Mouse (Mus musculus): ENCODE data around the gene Spcs2. TPM values are rescaled to one million over a fixed set of nuclear protein-coding genes. Genes with fewer than 3 reads are reported as not detected.

The Spcs2 gene
- polyA plus RNA-seq, 1 experiment from 2014 or later: 193 TPM

DNA sequence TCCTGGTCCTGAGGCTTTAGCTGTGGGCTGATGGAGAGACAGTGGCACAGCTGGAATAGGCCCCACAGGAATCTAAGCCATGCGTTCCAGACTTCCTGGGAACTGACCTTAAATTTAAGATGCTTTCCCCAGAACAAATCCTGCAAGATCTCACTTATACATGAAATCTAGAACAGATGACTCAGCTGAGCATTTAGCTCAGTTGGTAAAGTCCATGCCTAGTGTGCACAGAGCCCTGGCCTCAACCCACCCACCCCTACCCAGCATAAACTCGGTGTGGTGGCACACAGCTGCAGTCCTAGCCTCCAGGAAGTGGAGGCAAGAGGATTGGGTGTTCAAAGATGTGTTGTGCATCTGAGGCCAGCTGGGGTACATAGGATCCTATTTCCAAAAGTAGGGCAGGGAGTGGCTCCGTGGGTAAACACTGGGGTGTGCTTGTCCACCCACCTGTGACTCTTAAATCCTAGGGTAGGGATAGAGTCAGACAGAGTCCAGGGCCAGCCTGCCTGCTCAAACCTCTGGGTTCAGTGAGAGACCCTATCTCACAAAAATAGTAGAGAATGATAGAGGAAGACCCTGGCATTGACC is 27.0 kb upstream of the Spcs2 start:
- H3K27me3 ChIP-seq: no peaks in the 10 kb centered on the region
- no peak overlapping the region for H3K9ac ChIP-seq
- WGBS (ENCODE audit: insufficient replicate concordance): 66% methylated on average over 3 of the region's 3 CpGs
- H3K27ac ChIP-seq (replicated peaks): no peak overlapping the region
- ATAC-seq (ENCODE audit: insufficient read depth): no peak
- no peaks in the 10 kb centered on the region for H3K4me1 ChIP-seq (replicated peaks)
- no peaks in the 10 kb centered on the region for H3K36me3 ChIP-seq (replicated peaks)
- H3K4me2 ChIP-seq: no peak overlapping the region
- H3K4me3 ChIP-seq (replicated peaks): no peak overlapping the region
- H3K9me3 ChIP-seq (replicated peaks): no peaks in the 10 kb centered on the region

- Histone ChIP-seq H3K4me1 (replicated peaks) (no peaks in the 10 kb centered on the region), H3K27me3 (0 out of 2 replicates have a peak, but pooled peaks cover 5% of the 10 kb centered on the region), H3K4me2 (no peak overlapping the region), H3K36me3 (replicated peaks) (no peaks in the 10 kb centered on the region), H3K27ac (replicated peaks) (no peak overlapping the region), H3K9ac (no peak overlapping the region), H3K9me3 (replicated peaks) (no peaks in the 10 kb centered on the region), H3K4me3 (replicated peaks) (no peak overlapping the region)
- no peak for ATAC-seq (ENCODE audit: insufficient read depth)
- WGBS (ENCODE audit: insufficient replicate concordance): 29% methylated on average over 10 of the region's 10 CpGs
These were observed 26.1 kb upstream of the Spcs2 start for GRCm38 (mm10) chr7:99889175-99889880.

- Histone ChIP-seq H3K36me3 (replicated peaks) (no peaks in the 10 kb centered on the region), H3K4me2 (no peak overlapping the region), H3K4me1 (replicated peaks) (no peaks in the 10 kb centered on the region), H3K9ac (no peak overlapping the region), H3K27me3 (0 out of 2 replicates have a peak, but pooled peaks cover 5% of the 10 kb centered on the region), H3K9me3 (replicated peaks) (no peaks in the 10 kb centered on the region), H3K27ac (replicated peaks) (no peak overlapping the region), H3K4me3 (replicated peaks) (no peak overlapping the region)
- ATAC-seq (ENCODE audit: insufficient read depth): no peak
These were observed 24.5 kb upstream of the Spcs2 start for GRCm38 (mm10) chr7:99887743-99888142.

GRCm38 (mm10) chr7:99887230-99887735 is 24.0 kb upstream of the Spcs2 start:
- no peaks in the 10 kb centered on the region for H3K36me3 ChIP-seq (replicated peaks)
- H3K27ac ChIP-seq (replicated peaks): no peak overlapping the region
- no peak overlapping the region for H3K4me2 ChIP-seq
- WGBS (ENCODE audit: insufficient replicate concordance): 52% methylated on average over 2 of the region's 2 CpGs
- H3K4me3 ChIP-seq (replicated peaks): no peak overlapping the region
- H3K4me1 ChIP-seq (replicated peaks): no peaks in the 10 kb centered on the region
- no peaks in the 10 kb centered on the region for H3K9me3 ChIP-seq (replicated peaks)
- ATAC-seq (ENCODE audit: insufficient read depth): no peak
- 0 out of 2 replicates have a peak, but pooled peaks cover 5% of the 10 kb centered on the region for H3K27me3 ChIP-seq
- H3K9ac ChIP-seq: no peak overlapping the region

DNA sequence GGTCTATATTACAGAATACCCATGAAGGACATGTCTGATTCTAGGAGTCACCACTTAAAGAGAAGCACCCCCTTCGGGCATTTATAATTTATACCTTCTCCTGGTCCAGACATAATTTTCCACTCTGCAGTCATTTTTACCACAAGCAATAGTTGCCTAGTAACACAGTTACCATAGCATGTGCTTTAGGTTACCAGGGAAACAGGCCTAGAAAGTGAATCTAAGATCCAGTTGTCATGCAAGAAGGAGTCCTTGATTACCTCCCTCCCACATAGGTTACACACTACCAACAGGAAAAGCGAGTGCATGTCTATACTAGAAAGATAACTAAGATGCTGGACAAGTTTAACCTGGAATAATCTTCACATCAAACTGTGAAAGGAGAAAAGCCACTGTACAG is 15.0 kb upstream of the Spcs2 start:
- WGBS (ENCODE audit: insufficient replicate concordance): 53% methylated on average over 2 of the region's 2 CpGs
- no peaks in the 10 kb centered on the region for H3K36me3 ChIP-seq (replicated peaks)
- no peaks in the 10 kb centered on the region for H3K27me3 ChIP-seq
- H3K4me3 ChIP-seq (replicated peaks): no peak overlapping the region
- no peak overlapping the region for H3K4me2 ChIP-seq
- no peak for ATAC-seq (ENCODE audit: insufficient read depth)
- no peaks in the 10 kb centered on the region for H3K9me3 ChIP-seq (replicated peaks)
- no peak overlapping the region for H3K9ac ChIP-seq
- no peak overlapping the region for H3K27ac ChIP-seq (replicated peaks)
- H3K4me1 ChIP-seq (replicated peaks): no peaks in the 10 kb centered on the region

GRCm38 (mm10) chr7:99876345-99876744 is 13.1 kb upstream of the Spcs2 start:
- 3% methylated on average over 3 of the region's 3 CpGs for WGBS (ENCODE audit: insufficient replicate concordance)
- Histone ChIP-seq H3K4me1 (replicated peaks) (no peaks in the 10 kb centered on the region), H3K9me3 (replicated peaks) (no peaks in the 10 kb centered on the region), H3K9ac (no peak overlapping the region), H3K4me3 (replicated peaks) (no peak overlapping the region), H3K27me3 (no peaks in the 10 kb centered on the region), H3K36me3 (replicated peaks) (no peaks in the 10 kb centered on the region), H3K4me2 (no peak overlapping the region), H3K27ac (replicated peaks) (no peak overlapping the region)
- ATAC-seq (ENCODE audit: insufficient read depth): no peak

DNA sequence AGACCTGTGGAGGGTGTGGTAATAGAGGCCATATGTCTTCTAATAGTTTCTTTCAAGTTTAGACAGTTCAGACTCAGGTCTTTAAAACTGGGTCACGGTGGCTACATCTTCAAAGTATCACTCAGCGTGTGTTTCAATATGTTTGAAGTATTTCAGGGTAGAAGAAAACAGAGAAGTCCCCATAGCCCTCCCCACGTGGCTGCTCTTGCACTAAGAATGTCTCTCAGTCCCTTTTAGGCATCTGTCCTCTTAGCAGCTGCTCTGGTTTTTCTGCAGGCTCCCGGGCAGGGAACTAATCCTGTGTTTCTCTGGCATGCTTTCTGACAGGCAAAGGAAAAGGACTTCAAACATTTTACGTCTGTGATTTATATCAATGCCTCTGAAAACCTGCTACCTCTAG is 12.6 kb upstream of the Spcs2 start:
- H3K36me3 ChIP-seq (replicated peaks): no peaks in the 10 kb centered on the region
- WGBS (ENCODE audit: insufficient replicate concordance): 49% methylated on average over 5 of the region's 5 CpGs
- no peak overlapping the region for H3K9ac ChIP-seq
- no peak overlapping the region for H3K27ac ChIP-seq (replicated peaks)
- no peaks in the 10 kb centered on the region for H3K9me3 ChIP-seq (replicated peaks)
- no peaks in the 10 kb centered on the region for H3K4me1 ChIP-seq (replicated peaks)
- H3K4me3 ChIP-seq (replicated peaks): no peak overlapping the region
- H3K27me3 ChIP-seq: no peaks in the 10 kb centered on the region
- no peak for ATAC-seq (ENCODE audit: insufficient read depth)
- no peak overlapping the region for H3K4me2 ChIP-seq

DNA sequence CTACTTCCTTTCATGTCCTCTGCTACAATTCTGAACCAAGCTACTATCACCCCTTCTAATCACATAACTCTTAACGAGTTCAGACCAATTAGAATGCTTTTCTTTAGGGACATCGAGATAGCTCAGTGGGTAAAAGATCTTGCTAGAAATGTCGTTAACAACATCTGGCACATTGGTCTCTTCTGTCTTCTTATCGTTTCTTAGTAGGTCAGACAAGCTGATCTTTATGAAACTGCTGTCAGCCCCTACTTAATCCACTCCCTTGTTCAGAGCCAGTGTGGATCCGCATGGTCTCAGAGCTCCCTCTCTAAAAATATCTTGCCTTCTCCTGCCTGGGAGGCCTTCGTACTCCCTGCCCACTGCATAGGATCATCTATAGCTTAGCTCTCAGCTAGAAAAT is 10.7 kb upstream of the Spcs2 start:
- Histone ChIP-seq H3K4me1 (replicated peaks) (no peaks in the 10 kb centered on the region), H3K27ac (replicated peaks) (no peak overlapping the region), H3K36me3 (replicated peaks) (no peaks in the 10 kb centered on the region), H3K9ac (no peak overlapping the region), H3K4me3 (replicated peaks) (no peak overlapping the region), H3K27me3 (no peaks in the 10 kb centered on the region), H3K4me2 (no peak overlapping the region), H3K9me3 (replicated peaks) (no peaks in the 10 kb centered on the region)
- WGBS (ENCODE audit: insufficient replicate concordance): 55% methylated on average over 6 of the region's 6 CpGs
- no peak for ATAC-seq (ENCODE audit: insufficient read depth)

GRCm38 (mm10) chr7:99869296-99869695 is 6.0 kb upstream of the Spcs2 start:
- no peaks in the 10 kb centered on the region for H3K4me1 ChIP-seq (replicated peaks)
- no peak overlapping the region for H3K27ac ChIP-seq (replicated peaks)
- no peak overlapping the region for H3K4me3 ChIP-seq (replicated peaks)
- H3K4me2 ChIP-seq: no peak overlapping the region
- H3K36me3 ChIP-seq (replicated peaks): no peaks in the 10 kb centered on the region
- no peak overlapping the region for H3K9ac ChIP-seq
- H3K9me3 ChIP-seq (replicated peaks): no peaks in the 10 kb centered on the region
- H3K27me3 ChIP-seq: peaks cover 5% of the 10 kb centered on the region
- no peak for ATAC-seq (ENCODE audit: insufficient read depth)
- WGBS (ENCODE audit: insufficient replicate concordance): 37% methylated on average over 4 of the region's 4 CpGs

DNA sequence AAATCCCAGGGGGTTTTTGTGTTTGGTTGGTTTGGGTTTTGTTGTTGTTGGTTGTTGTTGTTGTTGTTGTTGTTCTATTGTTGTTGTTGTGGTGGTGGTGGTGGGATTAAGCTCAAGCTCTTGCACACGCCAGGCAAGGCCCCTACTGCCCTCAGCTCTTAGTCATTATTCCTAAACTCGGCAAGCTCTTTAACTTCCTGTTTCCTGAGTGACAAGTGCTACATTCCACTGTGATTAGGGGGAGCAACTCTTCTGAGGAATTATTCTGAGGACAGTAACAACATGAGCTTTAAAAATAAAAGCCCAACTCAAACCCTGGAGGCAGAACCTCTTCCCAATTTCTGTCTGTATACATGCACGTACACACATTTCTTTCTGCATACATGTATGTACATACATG is 2.0 kb upstream of the Spcs2 start:
- WGBS (ENCODE audit: insufficient replicate concordance): 37% methylated on average over 3 of the region's 3 CpGs
- H3K9me3 ChIP-seq (replicated peaks): no peaks in the 10 kb centered on the region
- no peaks in the 10 kb centered on the region for H3K36me3 ChIP-seq (replicated peaks)
- ATAC-seq (ENCODE audit: insufficient read depth): no peak
- no peak overlapping the region for H3K27ac ChIP-seq (replicated peaks)
- no peak overlapping the region for H3K9ac ChIP-seq
- H3K27me3 ChIP-seq: peaks cover 28% of the 10 kb centered on the region
- H3K4me1 ChIP-seq (replicated peaks): no peaks in the 10 kb centered on the region
- no peak overlapping the region for H3K4me3 ChIP-seq (replicated peaks)
- H3K4me2 ChIP-seq: no peak overlapping the region

- no peak overlapping the region for H3K4me3 ChIP-seq (replicated peaks)
- no peaks in the 10 kb centered on the region for H3K36me3 ChIP-seq (replicated peaks)
- no peak overlapping the region for H3K27ac ChIP-seq (replicated peaks)
- no peak overlapping the region for H3K9ac ChIP-seq
- H3K27me3 ChIP-seq: peaks cover 28% of the 10 kb centered on the region
- H3K9me3 ChIP-seq (replicated peaks): no peaks in the 10 kb centered on the region
- WGBS (ENCODE audit: insufficient replicate concordance): 66% methylated on average over 11 of the region's 11 CpGs
- H3K4me2 ChIP-seq: no peak overlapping the region
- H3K4me1 ChIP-seq (replicated peaks): no peaks in the 10 kb centered on the region
- no peak for ATAC-seq (ENCODE audit: insufficient read depth)
These were observed 1.2 kb upstream of the Spcs2 start for GRCm38 (mm10) chr7:99864241-99865028.

All from liver, embryonic 15.5 days (tissue).